Mouse (Mus musculus) small intestine, adult 2 months (tissue): ENCODE measurements around the gene 1700030K09Rik. TPM values are rescaled to one million over a fixed set of nuclear protein-coding genes. Genes with fewer than 3 reads are reported as not detected.
A peak's percentile ranks its signal among the peaks of the same experiment; 100 is the strongest.

Experiments
- H3K27ac ChIP-seq: fragments of 200-500 bp; 2 replicates; pipeline ENCODE4 v1.5.1; 2012; ENCODE audit warnings: low read depth, low read length, control low read depth, inconsistent platforms; ENCODE audit not compliant: insufficient read depth
- H3K27me3 ChIP-seq: fragments of 200-500 bp; 2 replicates; pipeline ENCODE4 v1.6.1; 2012; ENCODE audit warnings: mild to moderate bottlenecking, moderate library complexity, low read length, inconsistent platforms; ENCODE audit not compliant: control insufficient read depth, insufficient read depth
- H3K36me3 ChIP-seq: fragments of 200-500 bp; 2 replicates; pipeline ENCODE4 v1.6.1; 2012; ENCODE audit warnings: mild to moderate bottlenecking, low read length, control low read depth, inconsistent platforms; ENCODE audit not compliant: control insufficient read depth, insufficient read depth
- H3K4me1 ChIP-seq: fragments of 200-500 bp; 2 replicates; pipeline ENCODE4 v1.6.1; 2012; ENCODE audit warnings: low read length, inconsistent platforms, mixed read lengths; ENCODE audit not compliant: control insufficient read depth, insufficient read depth, insufficient read length
- H3K4me3 ChIP-seq: fragments of 200-500 bp; 2 replicates; pipeline ENCODE4 v1.5.1; 2012; ENCODE audit warnings: low read depth, mild to moderate bottlenecking, control low read depth, inconsistent platforms, low read length, moderate library complexity
- CTCF ChIP-seq: fragments of 200-500 bp; IDR thresholded peaks from 2 replicates; pipeline ENCODE4 v1.5.1; 2012; ENCODE audit warnings: low read depth, mild to moderate bottlenecking, control low read depth, inconsistent platforms, low read length, moderate library complexity, mixed read lengths; ENCODE audit not compliant: insufficient replicate concordance, insufficient read length; ENCODE audit errors: extremely low read depth
- POLR2A ChIP-seq: fragments of 200-500 bp; IDR thresholded peaks from 2 replicates; pipeline ENCODE4 v1.6.1; 2012; ENCODE audit warnings: low read depth, mild to moderate bottlenecking, control low read depth, inconsistent platforms, low read length, moderate library complexity
- WGBS: fragments of 180-500 bp; shearing (Covaris S2); methylation state at CpG from one replicate; pipeline ENCODE4 v1.1.7; 2018; 5-methylcytosine and 5-hydroxymethylcytosine counted together
- polyA plus RNA-seq: library from polyadenylated mRNA; depleted of rRNA; stranded (reverse); fragments of >200 nt; gene quantifications from 2 replicates; pipeline ENCODE4 v1.2.3, GENCODE M21; 2012

The 1700030K09Rik gene
- polyA plus RNA-seq, 1 experiment = 3.2 TPM

- 65% methylated on average over 8 of the region's 8 CpGs for WGBS
- H3K27me3 ChIP-seq = no peaks in the 10 kb centered on the region
- no peaks in the 10 kb centered on the region for H3K36me3 ChIP-seq
- no peak for TF ChIP-seq CTCF
- TF ChIP-seq POLR2A = no peak
- no peak overlapping the region for H3K4me3 ChIP-seq
- no peak overlapping the region for H3K27ac ChIP-seq
- peaks cover 3% of the 10 kb centered on the region; the same call in 1 of the 2 replicates for H3K4me1 ChIP-seq
These were observed 5.2 kb upstream of the 1700030K09Rik start for GRCm38 (mm10) chr8:72438248-72439015.

GRCm38 (mm10) chr8:72443994-72444350 is 292 bp downstream of the 1700030K09Rik start:
- peaks cover 5% of the 10 kb centered on the region; the same call in 1 of the 2 replicates for H3K4me1 ChIP-seq
- no peak for TF ChIP-seq POLR2A
- H3K27me3 ChIP-seq = no peaks in the 10 kb centered on the region
- H3K36me3 ChIP-seq = no peaks in the 10 kb centered on the region
- 22% methylated on average over 6 of the region's 6 CpGs for WGBS
- H3K27ac ChIP-seq = no peak overlapping the region
- H3K4me3 ChIP-seq = peak overlapping the region; percentile 62

GRCm38 (mm10) chr8:72445071-72445470 is 1.4 kb downstream of the 1700030K09Rik start:
- TF ChIP-seq POLR2A (no peak), CTCF (no peak)
- no peak overlapping the region for H3K27ac ChIP-seq
- no peak overlapping the region for H3K4me3 ChIP-seq
- WGBS = 92% methylated on average over 6 of the region's 6 CpGs
- peaks cover 5% of the 10 kb centered on the region; the same call in 1 of the 2 replicates for H3K4me1 ChIP-seq
- H3K36me3 ChIP-seq = no peaks in the 10 kb centered on the region
- no peaks in the 10 kb centered on the region for H3K27me3 ChIP-seq

GRCm38 (mm10) chr8:72451516-72451915 is 7.8 kb downstream of the 1700030K09Rik start:
- no peak overlapping the region for H3K27ac ChIP-seq
- WGBS = 72% methylated on average over 8 of the region's 8 CpGs
- H3K27me3 ChIP-seq = no peaks in the 10 kb centered on the region
- no peak for TF ChIP-seq CTCF
- no peak for TF ChIP-seq POLR2A
- H3K36me3 ChIP-seq = 0 out of 2 replicates have a peak, but pooled peaks cover 1% of the 10 kb centered on the region
- no peak overlapping the region for H3K4me3 ChIP-seq
- H3K4me1 ChIP-seq = no peaks in the 10 kb centered on the region

- whole genome bisulfite sequencing = 95% methylated on average over 2 of the region's 2 CpGs
- H3K36me3 ChIP-seq = peaks cover 5% of the 10 kb centered on the region; the same call in 1 of the 2 replicates
- TF ChIP-seq CTCF (no peak), POLR2A (no peak)
- no peaks in the 10 kb centered on the region for H3K27me3 ChIP-seq
- no peak overlapping the region for H3K27ac ChIP-seq
- no peaks in the 10 kb centered on the region for H3K4me1 ChIP-seq
- H3K4me3 ChIP-seq = no peak overlapping the region
These were observed 10.2 kb downstream of the 1700030K09Rik start for GRCm38 (mm10) chr8:72453904-72454303.

GRCm38 (mm10) chr8:72455317-72455716 is 11.6 kb downstream of the 1700030K09Rik start:
- Histone ChIP-seq H3K36me3 (peaks cover 13% of the 10 kb centered on the region; the same call in 1 of the 2 replicates), H3K4me3 (no peak overlapping the region), H3K27ac (no peak overlapping the region), H3K27me3 (no peaks in the 10 kb centered on the region), H3K4me1 (no peaks in the 10 kb centered on the region)
- TF ChIP-seq POLR2A (no peak), CTCF (no peak)
- 85% methylated on average over 4 of the region's 4 CpGs for WGBS

GRCm38 (mm10) chr8:72457806-72458205 is 14.1 kb downstream of the 1700030K09Rik start:
- WGBS = 90% methylated on average over 3 of the region's 3 CpGs
- TF ChIP-seq CTCF (no peak), POLR2A (no peak)
- no peaks in the 10 kb centered on the region for H3K27me3 ChIP-seq
- no peak overlapping the region for H3K27ac ChIP-seq
- no peaks in the 10 kb centered on the region; the same call in 1 of the 2 replicates for H3K4me1 ChIP-seq
- H3K4me3 ChIP-seq = no peak overlapping the region
- peaks cover 36% of the 10 kb centered on the region for H3K36me3 ChIP-seq
